Mouse (Mus musculus) forebrain, embryonic 14.5 days (tissue): ENCODE data around the gene Bbs2. TPM values are rescaled to one million over a fixed set of nuclear protein-coding genes. Genes with fewer than 3 reads are reported as not detected.

Experiments
- ATAC-seq: fragments of 200-750 bp; cut with Nextera tagmentation; 2 replicates; pipeline ENCODE4 v1.8.0; 2017; ENCODE audit warnings: mild to moderate bottlenecking, moderate library complexity
- DNase-seq: peaks from one replicate; pipeline ENCODE4 v3.0.0-alpha.2; 2015; ENCODE audit warnings: low spot score
- H3K27ac ChIP-seq: fragments of 300-500 bp; sonication (generic); 2 replicates; pipeline ENCODE4 v1.5.1; 2014; ENCODE audit warnings: low read depth, mild to moderate bottlenecking, control low read depth, low read length, moderate library complexity
- H3K27me3 ChIP-seq: fragments of 300-500 bp; sonication (generic); replicated peaks from 2 replicates; pipeline ENCODE4 v1.6.1; 2014; ENCODE audit warnings: low read length, control low read depth, mixed read lengths; ENCODE audit not compliant: control insufficient read depth, insufficient read depth
- H3K36me3 ChIP-seq: fragments of 300-500 bp; sonication (generic); 2 replicates; pipeline ENCODE4 v1.6.1; 2014; ENCODE audit warnings: low read length, control low read depth; ENCODE audit not compliant: control insufficient read depth, insufficient read depth
- H3K4me1 ChIP-seq: fragments of 300-500 bp; sonication (generic); 2 replicates; pipeline ENCODE4 v1.6.1; 2014; ENCODE audit warnings: antibody characterized with exemption, low read length, control low read depth; ENCODE audit not compliant: control insufficient read depth, insufficient read depth
- H3K4me2 ChIP-seq: fragments of 300-500 bp; sonication (generic); 2 replicates; pipeline ENCODE4 v1.6.1; 2014; ENCODE audit warnings: mild to moderate bottlenecking, control low read depth, low read length
- H3K4me3 ChIP-seq: fragments of 300-500 bp; sonication (generic); 2 replicates; pipeline ENCODE4 v1.5.1; 2014; ENCODE audit warnings: low read depth, low read length, control low read depth
- H3K9ac ChIP-seq: fragments of 300-500 bp; sonication (generic); 2 replicates; pipeline ENCODE4 v1.6.1; 2014; ENCODE audit warnings: mild to moderate bottlenecking, low read length, control low read depth, moderate library complexity
- H3K9me3 ChIP-seq: fragments of 300-500 bp; sonication (generic); replicated peaks from 2 replicates; pipeline ENCODE4 v1.6.1; 2016; ENCODE audit warnings: low read length, control low read depth, mixed read lengths; ENCODE audit not compliant: control insufficient read depth
- WGBS: fragments of 180-500 bp; shearing (Covaris S2); extraction: QIAGEN DNeasy Blood & Tissue Kit; methylation state at CpG from one replicate; pipeline ENCODE4 v1.1.7; 2014; 5-methylcytosine and 5-hydroxymethylcytosine counted together
- polyA plus RNA-seq: library from polyadenylated mRNA; unstranded; fragments of >200 nt; fragmentation: Nextera tagmentation; extraction: Ambion mirVana; gene quantifications from 2 replicates; pipeline ENCODE4 v1.2.1, GENCODE M21; 2014

Bbs2 gene
- polyA plus RNA-seq, 1 experiment from 2014 or later = 18.7 TPM

- Histone ChIP-seq H3K36me3 (no peaks in the 10 kb centered on the region), H3K27ac (no peak overlapping the region), H3K4me1 (no peaks in the 10 kb centered on the region), H3K4me3 (no peak overlapping the region), H3K4me2 (no peak overlapping the region), H3K9me3 (no peaks in the 10 kb centered on the region), H3K9ac (no peak overlapping the region), H3K27me3 (no peaks in the 10 kb centered on the region)
- DNase-seq = no peak
- no peak for ATAC-seq
- 79% methylated on average over 5 of the region's 5 CpGs for WGBS
Observed at GRCm38 (mm10) chr8:94109835-94110234, 11.1 kb upstream of the Bbs2 start.

DNA sequence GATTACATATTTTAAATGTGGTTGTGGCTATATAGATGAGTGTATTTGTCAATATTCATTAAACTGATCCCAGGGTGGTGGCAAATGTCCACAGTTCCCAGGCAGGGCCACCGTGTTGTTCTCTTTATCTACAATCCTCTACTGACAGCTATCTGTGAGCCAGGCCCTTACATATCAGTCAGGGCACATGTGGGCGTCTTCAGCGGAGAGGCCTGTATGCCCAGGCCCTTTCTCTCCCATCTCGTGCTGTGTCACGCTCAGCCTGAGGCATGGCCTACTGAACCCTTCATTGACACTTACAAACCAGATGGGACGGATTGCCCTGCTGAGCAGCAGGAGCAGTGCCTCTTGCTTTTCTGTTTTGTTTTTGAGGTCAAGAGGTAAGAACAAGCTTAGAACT, 10.7 kb upstream of the Bbs2 start:
- H3K4me2 ChIP-seq = no peak overlapping the region
- DNase-seq = no peak
- 87% methylated on average over 6 of the region's 6 CpGs for WGBS
- no peaks in the 10 kb centered on the region for H3K36me3 ChIP-seq
- no peak overlapping the region for H3K27ac ChIP-seq
- ATAC-seq = no peak
- H3K27me3 ChIP-seq = no peaks in the 10 kb centered on the region
- no peak overlapping the region for H3K9ac ChIP-seq
- no peak overlapping the region for H3K4me3 ChIP-seq
- H3K4me1 ChIP-seq = no peaks in the 10 kb centered on the region
- no peaks in the 10 kb centered on the region for H3K9me3 ChIP-seq

DNA sequence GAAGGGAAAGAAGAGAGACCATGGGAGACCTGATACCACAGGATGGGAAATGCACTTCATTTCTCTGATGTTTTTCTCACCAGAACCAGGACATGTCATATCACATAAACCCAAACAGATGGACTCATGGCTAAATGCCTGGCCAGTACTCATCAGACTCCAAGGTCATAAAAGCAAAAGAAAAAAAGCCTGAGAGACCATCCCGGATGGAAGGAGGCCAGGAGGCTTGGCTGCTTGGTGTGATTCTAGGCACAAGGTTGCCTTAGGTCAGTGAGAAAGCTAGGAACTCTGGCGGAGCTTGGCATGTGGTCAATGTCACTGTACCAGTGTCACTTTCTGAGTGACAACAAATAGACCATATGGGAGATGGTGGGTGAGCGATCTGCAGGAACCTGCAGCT, 9.1 kb upstream of the Bbs2 start:
- Histone ChIP-seq H3K4me2 (no peak overlapping the region), H3K9ac (no peak overlapping the region), H3K27ac (no peak overlapping the region), H3K4me1 (no peaks in the 10 kb centered on the region), H3K9me3 (no peaks in the 10 kb centered on the region), H3K36me3 (no peaks in the 10 kb centered on the region), H3K27me3 (no peaks in the 10 kb centered on the region), H3K4me3 (no peak overlapping the region)
- 89% methylated on average over 3 of the region's 3 CpGs for WGBS
- ATAC-seq = no peak
- DNase-seq = no peak

DNA sequence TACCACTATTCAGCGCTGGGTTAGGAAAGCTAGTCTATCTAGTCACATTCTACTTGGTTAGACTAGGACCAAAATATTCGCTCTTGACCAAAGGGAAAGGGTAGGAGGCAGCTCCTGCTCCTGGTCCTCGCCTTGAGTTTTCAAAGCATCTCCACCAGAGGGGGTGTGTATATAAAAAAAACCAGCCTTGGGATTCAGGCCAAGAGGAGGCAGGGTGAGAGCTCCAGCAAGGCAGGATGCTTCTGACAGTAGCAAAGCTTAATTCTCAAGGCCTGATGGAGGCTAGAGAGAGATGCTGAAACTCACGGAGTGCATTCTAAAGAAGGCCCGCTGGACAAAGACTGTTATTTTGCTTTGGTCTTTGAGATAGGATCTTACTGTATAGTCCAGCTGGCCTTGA, 5.4 kb upstream of the Bbs2 start:
- H3K36me3 ChIP-seq = no peaks in the 10 kb centered on the region
- no peaks in the 10 kb centered on the region for H3K9me3 ChIP-seq
- peaks cover under 1% of the 10 kb centered on the region; the same call in 1 of the 2 replicates for H3K4me1 ChIP-seq
- H3K4me2 ChIP-seq = no peak overlapping the region
- no peak overlapping the region for H3K4me3 ChIP-seq
- H3K27ac ChIP-seq = no peak overlapping the region
- H3K27me3 ChIP-seq = no peaks in the 10 kb centered on the region
- DNase-seq (peak; percentile 61), ATAC-seq (no peak)
- 51% methylated on average over 5 of the region's 5 CpGs for WGBS
- H3K9ac ChIP-seq = no peak overlapping the region

DNA sequence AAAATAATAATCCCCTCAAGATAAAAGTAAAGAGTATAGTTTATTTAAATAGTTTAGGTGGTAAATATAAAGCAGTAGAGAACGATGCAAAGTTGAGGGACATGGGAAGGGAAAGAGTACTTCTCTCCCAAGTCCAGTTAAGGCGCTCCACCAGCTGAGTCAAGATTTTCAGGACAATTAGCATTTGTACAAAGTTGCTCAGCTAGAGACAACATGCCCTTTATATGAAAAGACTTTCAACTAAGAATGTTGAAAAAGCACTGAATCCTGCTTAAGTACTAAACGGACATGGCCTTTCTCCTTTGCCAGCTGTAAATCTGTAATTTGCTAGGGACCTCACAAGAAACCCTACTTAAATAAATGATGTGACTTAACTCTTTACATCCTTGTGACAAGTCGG, 268 bp upstream of the Bbs2 start:
- ATAC-seq (no peak; the same call in 1 of the 2 replicates), DNase-seq (peak; percentile 48)
- Histone ChIP-seq H3K27me3 (no peaks in the 10 kb centered on the region), H3K9ac (peak overlapping the region; percentile 82), H3K9me3 (no peaks in the 10 kb centered on the region), H3K27ac (peak overlapping the region; percentile 99), H3K4me2 (peak overlapping the region; percentile 73), H3K4me3 (peak overlapping the region; percentile 40), H3K36me3 (no peaks in the 10 kb centered on the region), H3K4me1 (peaks cover 12% of the 10 kb centered on the region)
- WGBS = 27% methylated on average over 4 of the region's 4 CpGs

GRCm38 (mm10) chr8:94094281-94094680, 4.4 kb downstream of the Bbs2 start:
- Histone ChIP-seq H3K36me3 (no peaks in the 10 kb centered on the region), H3K4me2 (no peak overlapping the region), H3K9me3 (no peaks in the 10 kb centered on the region), H3K27me3 (no peaks in the 10 kb centered on the region), H3K4me1 (peaks cover 12% of the 10 kb centered on the region), H3K9ac (no peak overlapping the region), H3K27ac (no peak overlapping the region), H3K4me3 (no peak overlapping the region)
- WGBS = 86% methylated on average over 6 of the region's 6 CpGs
- no peak for ATAC-seq
- DNase-seq = no peak

- no peak for ATAC-seq
- Histone ChIP-seq H3K27me3 (no peaks in the 10 kb centered on the region), H3K4me3 (no peak overlapping the region), H3K9ac (no peak overlapping the region), H3K36me3 (peaks cover 8% of the 10 kb centered on the region; the same call in 1 of the 2 replicates), H3K9me3 (no peaks in the 10 kb centered on the region), H3K4me2 (no peak overlapping the region), H3K4me1 (peaks cover 5% of the 10 kb centered on the region; the same call in 1 of the 2 replicates), H3K27ac (no peak overlapping the region)
- WGBS = 91% methylated on average over 9 of the region's 9 CpGs
- DNase-seq = no peak
Observed at GRCm38 (mm10) chr8:94092848-94093247, 5.9 kb downstream of the Bbs2 start.

- Histone ChIP-seq H3K27me3 (no peaks in the 10 kb centered on the region), H3K27ac (no peak overlapping the region), H3K4me3 (no peak overlapping the region), H3K36me3 (peaks cover 25% of the 10 kb centered on the region), H3K9ac (no peak overlapping the region), H3K4me2 (no peak overlapping the region), H3K9me3 (no peaks in the 10 kb centered on the region), H3K4me1 (no peaks in the 10 kb centered on the region)
- WGBS = 67% methylated on average over 6 of the region's 6 CpGs
- ATAC-seq (no peak), DNase-seq (no peak)
Observed at GRCm38 (mm10) chr8:94089715-94090114, 9.0 kb downstream of the Bbs2 start.

DNA sequence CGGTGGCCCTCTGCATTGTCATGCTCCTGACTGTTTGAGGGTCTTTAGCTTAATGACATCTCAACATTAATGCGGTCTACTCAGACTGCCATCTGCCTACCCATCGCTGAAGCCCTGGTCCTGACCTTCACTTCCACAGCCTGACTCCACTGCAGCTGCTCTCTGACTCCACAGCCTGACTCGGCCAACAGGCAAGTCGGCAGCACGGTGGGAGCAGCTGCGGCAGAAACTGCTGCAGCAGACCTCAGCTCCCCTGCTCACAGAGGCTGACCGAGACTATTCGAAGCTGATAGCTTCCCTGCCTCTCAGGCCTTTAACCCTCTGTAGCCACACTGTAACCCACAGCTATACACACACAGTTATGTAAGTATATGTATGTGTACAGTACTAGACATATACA, 10.8 kb downstream of the Bbs2 start:
- ATAC-seq (no peak), DNase-seq (no peak)
- Histone ChIP-seq H3K4me3 (no peak overlapping the region), H3K4me1 (no peaks in the 10 kb centered on the region), H3K27me3 (no peaks in the 10 kb centered on the region), H3K36me3 (peaks cover 25% of the 10 kb centered on the region), H3K4me2 (no peak overlapping the region), H3K27ac (no peak overlapping the region), H3K9me3 (no peaks in the 10 kb centered on the region), H3K9ac (no peak overlapping the region)
- WGBS = 83% methylated on average over 9 of the region's 9 CpGs
